Mouse (Mus musculus): ENCODE results near the gene Tsr2. TPM values are rescaled to one million over a fixed set of nuclear protein-coding genes. Genes with fewer than 3 reads are reported as not detected.

Tsr2 gene
- total and polyA plus RNA-seq, 2 experiments from 2014 or later: 6.2 to 9.0 TPM

DNA sequence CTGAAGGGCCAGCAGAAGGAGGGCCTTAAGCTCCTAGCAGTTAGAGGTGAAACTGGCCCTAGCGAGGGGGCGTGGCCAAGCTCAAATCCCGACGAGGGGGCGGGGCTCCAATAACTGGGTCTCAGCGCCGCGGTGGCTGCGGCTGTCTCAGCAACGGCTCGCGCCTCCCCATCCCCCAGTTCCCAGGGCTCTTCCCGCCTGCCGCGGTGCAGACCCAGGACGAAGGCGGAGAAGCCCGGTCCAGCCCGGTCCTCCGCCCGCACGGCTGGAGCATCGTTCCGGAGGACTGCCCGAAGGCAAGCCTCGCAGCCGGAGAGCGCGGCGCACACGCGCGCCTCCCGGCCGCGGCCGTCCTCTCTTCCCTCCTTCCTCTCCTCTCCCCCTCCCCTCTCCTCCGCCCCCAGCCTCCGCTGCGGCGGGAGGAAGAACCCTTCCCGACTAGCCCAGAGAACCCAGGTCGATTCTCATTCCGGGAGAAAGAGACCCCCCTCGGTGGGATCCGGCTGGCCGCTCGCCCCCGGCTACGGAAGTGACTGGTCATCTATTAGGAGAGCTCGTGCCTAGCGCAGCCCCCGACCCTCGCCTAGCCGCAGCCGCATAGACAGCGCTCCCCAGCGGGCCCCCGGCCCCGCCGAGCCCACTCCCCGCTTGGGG, 49.4 kb downstream of the Tsr2 start:
- DNase-seq (ENCODE audit: low spot score) (peak; percentile 68), ATAC-seq (ENCODE audit: insufficient read depth, low read depth) (peak; percentile 88)
- H3K4me1 ChIP-seq (ENCODE audit: control insufficient read depth, insufficient read depth): peaks cover 8% of the 10 kb centered on the region
- no peaks in the 10 kb centered on the region for H3K36me3 ChIP-seq (replicated peaks; ENCODE audit: control insufficient read depth, insufficient read depth, low read length)
- H3K4me2 ChIP-seq (ENCODE audit: low read depth, low read length): peak overlapping the region; percentile 57
- WGBS: 8% methylated on average over 38 of the region's 62 CpGs
- no peaks in the 10 kb centered on the region for H3K27me3 ChIP-seq (ENCODE audit: control insufficient read depth, insufficient read depth, low read length)
- TF ChIP-seq EP300 (IDR thresholded peaks at IDR 0.05; ENCODE audit: low read depth) (no peak), CTCF (IDR thresholded peaks at IDR 0.05; ENCODE audit: low read depth) (no peak)
- H3K4me3 ChIP-seq (ENCODE audit: low read depth, low read length): peak overlapping the region; percentile 78
- H3K27ac ChIP-seq (ENCODE audit: low read depth): peak overlapping the region; percentile 76
- peak overlapping the region; percentile 57 for H3K9ac ChIP-seq (replicated peaks; ENCODE audit: low read depth, low read length)
- no peaks in the 10 kb centered on the region for H3K9me3 ChIP-seq (replicated peaks; ENCODE audit: control insufficient read depth, low read length)

DNA sequence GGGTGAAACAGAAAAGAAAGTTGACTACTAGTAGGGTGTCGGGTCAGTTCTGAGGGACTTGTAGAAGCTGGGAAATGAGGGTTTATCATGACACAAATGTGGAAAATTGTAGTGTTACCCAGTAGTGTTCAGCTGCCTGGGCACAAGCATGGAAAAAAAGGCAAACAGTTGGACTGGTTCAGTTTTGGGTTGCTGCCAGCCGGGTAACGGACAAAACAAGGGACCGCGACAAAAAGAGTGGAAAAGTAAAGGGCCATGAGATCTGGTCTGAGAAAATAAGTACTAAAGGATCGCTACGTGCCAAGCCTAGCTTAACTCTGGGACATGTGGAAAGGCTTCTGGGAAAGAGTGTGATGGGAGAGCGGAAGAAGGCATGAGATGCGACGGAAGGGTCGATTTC, 50.0 kb downstream of the Tsr2 start:
- TF ChIP-seq EP300 (IDR thresholded peaks at IDR 0.05; ENCODE audit: low read depth) (no peak), CTCF (IDR thresholded peaks at IDR 0.05; ENCODE audit: low read depth) (no peak)
- Histone ChIP-seq H3K27me3 (ENCODE audit: control insufficient read depth, insufficient read depth, low read length) (no peaks in the 10 kb centered on the region), H3K4me3 (ENCODE audit: low read depth, low read length) (peak overlapping the region; percentile 78), H3K4me1 (ENCODE audit: control insufficient read depth, insufficient read depth) (peaks cover 8% of the 10 kb centered on the region), H3K36me3 (replicated peaks; ENCODE audit: control insufficient read depth, insufficient read depth, low read length) (no peaks in the 10 kb centered on the region), H3K9me3 (replicated peaks; ENCODE audit: control insufficient read depth, low read length) (no peaks in the 10 kb centered on the region), H3K4me2 (ENCODE audit: low read depth, low read length) (peak overlapping the region; percentile 57), H3K27ac (ENCODE audit: low read depth) (peak overlapping the region; percentile 76; the same call in 1 of the 2 replicates), H3K9ac (replicated peaks; ENCODE audit: low read depth, low read length) (no peak overlapping the region; the same call in 1 of the 2 replicates)
- WGBS: 41% methylated on average over 11 of the region's 11 CpGs
- ATAC-seq (ENCODE audit: insufficient read depth, low read depth): no peak
- DNase-seq (ENCODE audit: low spot score): no peak

GRCm38 (mm10) chrX:151045850-151046249, 50.5 kb downstream of the Tsr2 start, which contains the start of gene Fgd1:
TSS of gene Fgd1 (plus strand) at chrX:151046150.
- Histone ChIP-seq H3K36me3 (replicated peaks; ENCODE audit: control insufficient read depth, insufficient read depth, low read length) (no peaks in the 10 kb centered on the region), H3K9me3 (replicated peaks; ENCODE audit: control insufficient read depth, low read length) (no peaks in the 10 kb centered on the region), H3K4me3 (ENCODE audit: low read depth, low read length) (peak within 1 kb of the TSS; percentile 78), H3K4me1 (ENCODE audit: control insufficient read depth, insufficient read depth) (peaks cover 8% of the 10 kb centered on the region), H3K9ac (replicated peaks; ENCODE audit: low read depth, low read length) (peak within 1 kb of the TSS; percentile 57), H3K27me3 (ENCODE audit: control insufficient read depth, insufficient read depth, low read length) (no peaks in the 10 kb centered on the region), H3K4me2 (ENCODE audit: low read depth, low read length) (peak within 1 kb of the TSS; percentile 57), H3K27ac (ENCODE audit: low read depth) (peak within 1 kb of the TSS; percentile 76)
- DNase-seq (ENCODE audit: low spot score): no peak
- TF ChIP-seq EP300 (IDR thresholded peaks at IDR 0.05; ENCODE audit: low read depth) (no peak), CTCF (IDR thresholded peaks at IDR 0.05; ENCODE audit: low read depth) (no peak)
- ATAC-seq (ENCODE audit: insufficient read depth, low read depth): no peak
- 87% methylated on average over 8 of the region's 8 CpGs for WGBS

GRCm38 (mm10) chrX:151041223-151041622, 55.1 kb downstream of the Tsr2 start:
- no peaks in the 10 kb centered on the region for H3K36me3 ChIP-seq (replicated peaks; ENCODE audit: control insufficient read depth, insufficient read depth, low read length)
- no peak for DNase-seq (ENCODE audit: low spot score)
- no peak overlapping the region for H3K4me3 ChIP-seq (ENCODE audit: low read depth, low read length)
- WGBS: 68% methylated on average over 5 of the region's 5 CpGs
- no peak overlapping the region for H3K27ac ChIP-seq (ENCODE audit: low read depth)
- TF ChIP-seq CTCF (IDR thresholded peaks at IDR 0.05; ENCODE audit: low read depth) (no peak), EP300 (IDR thresholded peaks at IDR 0.05; ENCODE audit: low read depth) (no peak)
- H3K4me2 ChIP-seq (ENCODE audit: low read depth, low read length): no peak overlapping the region
- no peak overlapping the region for H3K9ac ChIP-seq (replicated peaks; ENCODE audit: low read depth, low read length)
- no peaks in the 10 kb centered on the region for H3K27me3 ChIP-seq (ENCODE audit: control insufficient read depth, insufficient read depth, low read length)
- no peak for ATAC-seq (ENCODE audit: insufficient read depth, low read depth)
- H3K9me3 ChIP-seq (replicated peaks; ENCODE audit: control insufficient read depth, low read length): no peaks in the 10 kb centered on the region
- H3K4me1 ChIP-seq (ENCODE audit: control insufficient read depth, insufficient read depth): no peaks in the 10 kb centered on the region

Other genes with a start within 250 kb of the Tsr2 start
- gene Gnl3l, start 79.2 kb downstream of the Tsr2 start, total RNA-seq (2014; rRNA removed; ENCODE audit: low replicate concordance): 27.0 and 33.4 TPM in 2 replicates
- gene Gnl3l, start 79.2 kb downstream of the Tsr2 start, polyA plus RNA-seq (2015; fragmentation: Nextera tagmentation; extraction: Ambion mirVana): 15.2 and 15.4 TPM in 2 replicates
- gene Fgd1, start 50.4 kb downstream of the Tsr2 start, total RNA-seq (2014; rRNA removed; ENCODE audit: low replicate concordance): 11.4 and 17.4 TPM in 2 replicates
- gene Fgd1, start 50.4 kb downstream of the Tsr2 start, polyA plus RNA-seq (2015; fragmentation: Nextera tagmentation; extraction: Ambion mirVana): 4.8 and 5.1 TPM in 2 replicates
- 0.35 and 3.1 TPM in 2 replicates for gene Wnk3, start 101.5 kb upstream of the Tsr2 start, total RNA-seq (2014; rRNA removed; ENCODE audit: low replicate concordance)
- gene Wnk3, start 101.5 kb upstream of the Tsr2 start, polyA plus RNA-seq (2015; fragmentation: Nextera tagmentation; extraction: Ambion mirVana): 0.18 and 0.37 TPM in 2 replicates
- 5.6 and 9.6 TPM in 2 replicates for gene Fam120c, start 247.6 kb upstream of the Tsr2 start, total RNA-seq (2014; rRNA removed; ENCODE audit: low replicate concordance)
- gene Fam120c, start 247.6 kb upstream of the Tsr2 start, polyA plus RNA-seq (2015; fragmentation: Nextera tagmentation; extraction: Ambion mirVana): 2.4 and 2.9 TPM in 2 replicates